Mouse (Mus musculus) neural tube, embryonic 10.5 days (tissue): ENCODE results near the gene Col25a1.

Experiments used
- DNase-seq: peaks from one replicate; pipeline ENCODE4 v3.0.0-alpha.2; 2017; ENCODE audit warnings: low spot score; ENCODE audit errors: extremely low spot score

Gene Col25a1

GRCm38 (mm10) chr3:130440689-130441088, 309.4 kb downstream of the Col25a1 start:
- DNase-seq: no peak

- DNase-seq: no peak
Observed at GRCm38 (mm10) chr3:130443842-130444627, 312.7 kb downstream of the Col25a1 start.

- DNase-seq: no peak
Observed at GRCm38 (mm10) chr3:130449864-130450263, 318.6 kb downstream of the Col25a1 start.

- DNase-seq: no peak
Observed at GRCm38 (mm10) chr3:130465371-130465770, 334.1 kb downstream of the Col25a1 start.

GRCm38 (mm10) chr3:130473211-130473768, 342.0 kb downstream of the Col25a1 start:
- no peak for DNase-seq

- no peak for DNase-seq
Observed at GRCm38 (mm10) chr3:130473970-130474369, 342.7 kb downstream of the Col25a1 start.

GRCm38 (mm10) chr3:130482513-130482912, 351.2 kb downstream of the Col25a1 start:
- DNase-seq: no peak

GRCm38 (mm10) chr3:130488839-130489238, 357.5 kb downstream of the Col25a1 start:
- no peak for DNase-seq

- DNase-seq: no peak
Observed at GRCm38 (mm10) chr3:130494192-130494591, 362.9 kb downstream of the Col25a1 start.

- no peak for DNase-seq
Observed at GRCm38 (mm10) chr3:130494665-130495396, 363.5 kb downstream of the Col25a1 start.

GRCm38 (mm10) chr3:130497036-130497435, 365.7 kb downstream of the Col25a1 start:
- no peak for DNase-seq

- DNase-seq: no peak
Observed at GRCm38 (mm10) chr3:130501713-130502112, 370.4 kb downstream of the Col25a1 start.

GRCm38 (mm10) chr3:130508330-130508729, 377.0 kb downstream of the Col25a1 start:
- DNase-seq: no peak

GRCm38 (mm10) chr3:130518457-130518879, 387.2 kb downstream of the Col25a1 start:
- no peak for DNase-seq

GRCm38 (mm10) chr3:130521834-130522476, 390.7 kb downstream of the Col25a1 start:
- no peak for DNase-seq

- DNase-seq: no peak
Observed at GRCm38 (mm10) chr3:130523019-130523418, 391.7 kb downstream of the Col25a1 start.

GRCm38 (mm10) chr3:130524367-130525137, 393.3 kb downstream of the Col25a1 start:
- DNase-seq: no peak

- DNase-seq: no peak
Observed at GRCm38 (mm10) chr3:130535021-130535420, 403.7 kb downstream of the Col25a1 start.

- no peak for DNase-seq
Observed at GRCm38 (mm10) chr3:130541541-130541940, 410.2 kb downstream of the Col25a1 start.

GRCm38 (mm10) chr3:130545995-130546394, 414.7 kb downstream of the Col25a1 start:
- no peak for DNase-seq

- no peak for DNase-seq
Observed at GRCm38 (mm10) chr3:130549066-130549465, 417.8 kb downstream of the Col25a1 start.
